In genomic region chr5:74297113-74297512, GRCm38 (mm10) we compare ENCODE assay signal across 12 mouse cellular contexts.
DNase-seq lines count a peak whose midpoint lies in the region; ATAC-seq and TF ChIP-seq lines count a peak whose summit lies in the region.
"Had no signal": no experiment of that assay in that cellular context is flagged by ENCODE, and none has a peak within 500 bp of the region (broad histone marks: within the 10 kb centered on the region; RNA-seq: fewer than 3 reads in every experiment).

No protein-coding gene starts in this region.

- ATAC-seq in kidney, postnatal 0 days (replicated peaks; ENCODE audit: low FRiP score, low read depth) = no peak
- ATAC-seq in kidney, embryonic 15.5 days (replicated peaks; ENCODE audit: low FRiP score) = no peak
- peak; percentile 49 for ATAC-seq in activated CD4-positive, CD25-positive, alpha-beta regulatory T cell, adult 4 months
- ATAC-seq in kidney, embryonic 14.5 days (ENCODE audit: low FRiP score, low TSS enrichment) = no peak

- no peak for TF ChIP-seq POLR2A in thymus, adult 2 months (IDR thresholded peaks at IDR 0.05; ENCODE audit: control insufficient read depth, extremely low read depth, insufficient read depth, low read length, poor library complexity)
- no peak for TF ChIP-seq POLR2A in small intestine, adult 2 months (IDR thresholded peaks at IDR 0.05; ENCODE audit: low read depth, low read length)

- no peak for DNase-seq in kidney, postnatal 0 days (ENCODE audit: low spot score)
- peak; percentile 17 for DNase-seq in thymus, adult 2 months
- DNase-seq in thymus, postnatal 36 days = no peak
- DNase-seq in embryo, embryonic 9.5 days (ENCODE audit: extremely low spot score) = no peak
- DNase-seq: kidney, adult 9 months; spleen, adult 18-20 months had no signal

- no peak overlapping the region for H3K27ac ChIP-seq in kidney, postnatal 0 days
- no peak overlapping the region for H3K27ac ChIP-seq in kidney, embryonic 15.5 days
- no peak overlapping the region for H3K27ac ChIP-seq in thymus, adult 2 months (ENCODE audit: control insufficient read depth, insufficient read depth, low read length)
- H3K27ac ChIP-seq in small intestine, adult 2 months (ENCODE audit: insufficient read depth, low read depth, low read length) = no peak overlapping the region
- no peak overlapping the region for H3K27ac ChIP-seq in kidney, embryonic 14.5 days (ENCODE audit: low read depth, low read length)
- H3K27ac ChIP-seq: limb, embryonic 13.5 days had no signal

- no peak overlapping the region for H3K4me2 ChIP-seq in kidney, postnatal 0 days (ENCODE audit: low read length)
- no peak overlapping the region for H3K4me2 ChIP-seq in kidney, embryonic 15.5 days
- H3K4me2 ChIP-seq in kidney, embryonic 14.5 days (replicated peaks; ENCODE audit: low read depth, low read length) = no peak overlapping the region
- H3K4me2 ChIP-seq: limb, embryonic 13.5 days; midbrain, embryonic 11.5 days had no signal

- no peaks in the 10 kb centered on the region for H3K27me3 ChIP-seq in kidney, postnatal 0 days (ENCODE audit: insufficient read depth, low read length)
- H3K27me3 ChIP-seq in kidney, embryonic 15.5 days = no peaks in the 10 kb centered on the region
- H3K27me3 ChIP-seq in thymus, adult 2 months (ENCODE audit: control insufficient read depth, insufficient read depth, low read length) = no peaks in the 10 kb centered on the region
- H3K27me3 ChIP-seq in small intestine, adult 2 months (ENCODE audit: control insufficient read depth, insufficient read depth, low read length) = no peaks in the 10 kb centered on the region
- H3K27me3 ChIP-seq in kidney, embryonic 14.5 days (ENCODE audit: control insufficient read depth, insufficient read depth, low read length) = no peaks in the 10 kb centered on the region
- H3K27me3 ChIP-seq: limb, embryonic 13.5 days had no signal

- H3K9ac ChIP-seq in kidney, postnatal 0 days (ENCODE audit: low read depth, low read length) = no peak overlapping the region
- H3K9ac ChIP-seq in kidney, embryonic 15.5 days = no peak overlapping the region
- H3K9ac ChIP-seq in kidney, embryonic 14.5 days (ENCODE audit: low read depth, low read length) = no peak overlapping the region
- H3K9ac ChIP-seq: limb, embryonic 13.5 days had no signal

- 89% methylated on average over 5 of the region's 5 CpGs for WGBS in kidney, postnatal 0 days
- 85% methylated on average over 5 of the region's 5 CpGs for WGBS in kidney, embryonic 15.5 days
- WGBS in thymus, adult 2 months = 87% methylated on average over 5 of the region's 5 CpGs
- 85% methylated on average over 5 of the region's 5 CpGs for WGBS in small intestine, adult 2 months
- 82% methylated on average over 5 of the region's 5 CpGs for WGBS in kidney, embryonic 14.5 days

- no peaks in the 10 kb centered on the region; the same call in 1 of the 2 replicates for H3K4me1 ChIP-seq in kidney, postnatal 0 days (replicated peaks; ENCODE audit: insufficient read depth, low read length)
- peaks cover 31% of the 10 kb centered on the region for H3K4me1 ChIP-seq in kidney, embryonic 15.5 days
- H3K4me1 ChIP-seq in thymus, adult 2 months (replicated peaks; ENCODE audit: control insufficient read depth, insufficient read depth, low read length) = peaks cover 10% of the 10 kb centered on the region
- no peaks in the 10 kb centered on the region for H3K4me1 ChIP-seq in small intestine, adult 2 months (ENCODE audit: control insufficient read depth, insufficient read depth, insufficient read length, low read length)
- peaks cover 6% of the 10 kb centered on the region; the same call in 1 of the 2 replicates for H3K4me1 ChIP-seq in kidney, embryonic 14.5 days (ENCODE audit: control insufficient read depth, insufficient read depth, low read length)

- H3K4me3 ChIP-seq in kidney, postnatal 0 days (replicated peaks; ENCODE audit: low read depth, low read length) = no peak overlapping the region
- H3K4me3 ChIP-seq in kidney, embryonic 15.5 days (replicated peaks) = no peak overlapping the region
- H3K4me3 ChIP-seq in thymus, adult 2 months (ENCODE audit: control insufficient read depth, insufficient read depth, low read length) = no peak overlapping the region
- H3K4me3 ChIP-seq in small intestine, adult 2 months (ENCODE audit: low read depth, low read length) = no peak overlapping the region
- H3K4me3 ChIP-seq in kidney, embryonic 14.5 days (ENCODE audit: low read length) = no peak overlapping the region
- H3K4me3 ChIP-seq: limb, embryonic 13.5 days had no signal

- H3K36me3 ChIP-seq in kidney, postnatal 0 days (ENCODE audit: insufficient read depth, low read length) = no peaks in the 10 kb centered on the region
- no peaks in the 10 kb centered on the region for H3K36me3 ChIP-seq in kidney, embryonic 15.5 days
- H3K36me3 ChIP-seq in thymus, adult 2 months (ENCODE audit: control insufficient read depth, insufficient read depth, low read length) = no peaks in the 10 kb centered on the region
- H3K36me3 ChIP-seq in small intestine, adult 2 months (ENCODE audit: control insufficient read depth, insufficient read depth, low read length) = no peaks in the 10 kb centered on the region
- H3K36me3 ChIP-seq in kidney, embryonic 14.5 days (ENCODE audit: control insufficient read depth, insufficient read depth, low read length) = no peaks in the 10 kb centered on the region
- H3K36me3 ChIP-seq: limb, embryonic 13.5 days had no signal

- no peaks in the 10 kb centered on the region for H3K9me3 ChIP-seq in kidney, postnatal 0 days (replicated peaks; ENCODE audit: low read length)
- H3K9me3 ChIP-seq in kidney, embryonic 15.5 days (replicated peaks) = no peaks in the 10 kb centered on the region
- no peaks in the 10 kb centered on the region for H3K9me3 ChIP-seq in kidney, embryonic 14.5 days (ENCODE audit: control insufficient read depth, low read length)
- H3K9me3 ChIP-seq: limb, embryonic 13.5 days had no signal

- peak; percentile 17; the same call in 1 of the 2 replicates for TF ChIP-seq CTCF in kidney, postnatal 0 days (IDR thresholded peaks at IDR 0.05; ENCODE audit: low read depth)
- 0 out of 2 replicates have a peak, but pooled peaks have one; percentile 29 for TF ChIP-seq CTCF in thymus, adult 2 months (IDR thresholded peaks at IDR 0.05; ENCODE audit: borderline replicate concordance, control insufficient read depth, extremely low read depth, insufficient read depth, low read length, poor library complexity)
- peak; percentile 26; the same call in 1 of the 2 replicates for TF ChIP-seq CTCF in small intestine, adult 2 months (IDR thresholded peaks at IDR 0.05; ENCODE audit: extremely low read depth, insufficient read length, insufficient replicate concordance, low read depth, low read length)
